Mouse (Mus musculus): ENCODE results near the gene Itprip. TPM values are rescaled to one million over a fixed set of nuclear protein-coding genes. Genes with fewer than 3 reads are reported as not detected.

Itprip gene
- polyA plus RNA-seq, 1 experiment = 16.9 TPM

DNA sequence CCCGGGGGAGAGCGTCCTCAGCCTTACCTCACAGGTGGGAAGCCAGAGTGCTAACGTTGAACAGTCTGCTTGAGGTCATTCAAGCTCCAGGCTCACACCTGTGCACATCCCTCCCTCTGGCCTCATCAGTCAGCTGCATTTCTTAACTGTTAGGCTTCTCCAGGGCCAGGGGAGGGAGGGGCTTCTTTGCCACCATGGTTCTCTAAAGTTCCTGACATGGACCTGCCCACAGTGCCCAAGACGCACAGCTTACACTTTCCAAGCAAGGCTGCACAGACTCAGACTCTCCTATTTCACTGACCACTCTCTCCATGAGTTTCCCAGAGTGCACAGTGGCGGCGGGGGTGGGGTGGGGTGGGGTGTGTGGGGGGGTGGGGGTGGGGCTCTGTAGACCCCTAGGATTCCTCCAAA is 10.1 kb downstream of the Itprip start:
- peaks cover 38% of the 10 kb centered on the region for H3K4me1 ChIP-seq (ENCODE audit: control insufficient read depth, insufficient read depth, insufficient read length)

DNA sequence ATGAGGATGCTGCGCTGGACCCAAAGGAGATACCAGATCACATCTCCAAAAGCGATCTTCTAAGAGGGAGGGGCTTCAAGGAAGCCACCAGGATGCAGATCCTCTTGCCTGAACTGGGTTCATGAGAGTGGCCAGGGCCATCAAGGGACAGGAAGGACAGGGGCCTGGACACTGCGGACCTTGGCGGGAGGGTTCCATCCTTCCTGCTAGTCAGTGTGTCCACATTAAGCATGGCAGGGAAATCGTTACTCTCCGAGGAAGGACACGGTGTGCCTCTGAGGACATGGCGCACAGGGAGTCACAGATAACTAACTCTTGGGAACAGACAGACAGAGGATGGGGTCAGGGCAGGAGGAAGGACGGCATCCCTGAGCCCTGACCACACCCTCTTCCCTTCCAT is 11.5 kb downstream of the Itprip start:
- Histone ChIP-seq H3K27me3 (ENCODE audit: control insufficient read depth, insufficient read depth, low read length) (no peaks in the 10 kb centered on the region), H3K4me1 (ENCODE audit: control insufficient read depth, insufficient read depth, insufficient read length) (peaks cover 40% of the 10 kb centered on the region), H3K4me3 (ENCODE audit: extremely low read depth, insufficient read depth, insufficient read length) (no peak overlapping the region), H3K36me3 (ENCODE audit: control insufficient read depth, insufficient read depth, low read length) (no peaks in the 10 kb centered on the region), H3K27ac (ENCODE audit: insufficient read depth, low read length) (no peak overlapping the region)
- 92% methylated on average over 9 of the region's 9 CpGs for WGBS
- TF ChIP-seq POLR2A (IDR thresholded peaks at IDR 0.05; ENCODE audit: low read depth, low read length) (no peak), CTCF (IDR thresholded peaks at IDR 0.05; ENCODE audit: extremely low read depth, insufficient read depth, insufficient read length, insufficient replicate concordance) (no peak)
- no peak for DNase-seq (ENCODE audit: low read depth in 1 of 2, low spot score in 2 of 2)

More for the DNA sequence above, 10.1 kb downstream of the Itprip start:
- Histone ChIP-seq H3K36me3 (ENCODE audit: control insufficient read depth, insufficient read depth, low read length) (no peaks in the 10 kb centered on the region), H3K27me3 (ENCODE audit: control insufficient read depth, insufficient read depth, low read length) (no peaks in the 10 kb centered on the region), H3K27ac (ENCODE audit: insufficient read depth, low read length) (peak overlapping the region; percentile 6), H3K4me3 (ENCODE audit: extremely low read depth, insufficient read depth, insufficient read length) (no peak overlapping the region)
- 61% methylated on average over 6 of the region's 6 CpGs for WGBS
- no peak for TF ChIP-seq CTCF (IDR thresholded peaks at IDR 0.05; ENCODE audit: extremely low read depth, insufficient read depth, insufficient read length, insufficient replicate concordance)
- no peak for TF ChIP-seq POLR2A (IDR thresholded peaks at IDR 0.05; ENCODE audit: low read depth, low read length)
- no peak for DNase-seq (ENCODE audit: low read depth in 1 of 2, low spot score in 2 of 2)

DNA sequence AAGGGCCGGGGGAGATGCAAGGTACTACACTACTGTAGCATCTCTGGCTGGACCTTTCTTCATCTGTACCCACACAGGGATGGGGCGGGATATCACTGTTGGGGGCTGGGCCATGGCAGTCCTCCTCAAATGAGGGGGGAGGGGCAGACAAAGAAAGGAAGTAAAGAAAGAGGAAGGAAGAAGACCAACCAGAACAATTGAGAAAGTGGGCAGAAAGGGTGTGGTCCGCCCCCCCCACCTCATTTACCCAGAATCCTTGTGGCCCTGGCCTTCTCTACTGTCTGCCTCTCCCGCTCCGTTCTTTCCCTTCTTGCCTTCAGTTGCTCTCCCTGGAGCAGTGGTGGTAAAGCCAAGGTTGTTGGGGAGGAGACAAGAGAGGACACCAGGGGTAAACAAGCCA is 13.5 kb downstream of the Itprip start:
- Histone ChIP-seq H3K36me3 (ENCODE audit: control insufficient read depth, insufficient read depth, low read length) (no peaks in the 10 kb centered on the region), H3K27me3 (ENCODE audit: control insufficient read depth, insufficient read depth, low read length) (no peaks in the 10 kb centered on the region), H3K4me3 (ENCODE audit: extremely low read depth, insufficient read depth, insufficient read length) (no peak overlapping the region), H3K4me1 (ENCODE audit: control insufficient read depth, insufficient read depth, insufficient read length) (peaks cover 40% of the 10 kb centered on the region), H3K27ac (ENCODE audit: insufficient read depth, low read length) (peak overlapping the region; percentile 54; the same call in 1 of the 2 replicates)
- DNase-seq (ENCODE audit: low read depth in 1 of 2, low spot score in 2 of 2) = peak in 1 of 2 experiments; percentile 43
- TF ChIP-seq POLR2A (IDR thresholded peaks at IDR 0.05; ENCODE audit: low read depth, low read length) (no peak), CTCF (IDR thresholded peaks at IDR 0.05; ENCODE audit: extremely low read depth, insufficient read depth, insufficient read length, insufficient replicate concordance) (no peak)
- 50% methylated on average over 5 of the region's 5 CpGs for WGBS

DNA sequence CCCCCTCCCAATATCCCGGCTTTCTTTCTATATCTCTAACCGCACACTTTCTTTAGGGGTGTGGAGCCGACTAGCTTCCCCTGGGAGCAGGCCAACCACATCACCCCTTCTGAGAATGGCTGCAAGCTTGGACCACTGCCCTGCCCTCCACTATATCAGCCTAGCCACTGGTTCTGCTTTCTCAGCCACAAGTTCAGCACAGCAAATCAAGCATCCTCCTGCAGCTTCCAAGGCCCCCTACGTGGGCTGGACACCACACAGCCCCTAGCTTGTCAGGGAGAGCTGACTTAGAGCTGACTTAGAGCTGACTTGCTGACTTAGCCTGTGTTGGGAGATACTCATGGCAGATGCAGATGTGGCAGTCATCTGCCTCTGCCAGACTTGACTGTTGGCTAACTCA is 14.0 kb downstream of the Itprip start:
- TF ChIP-seq POLR2A (IDR thresholded peaks at IDR 0.05; ENCODE audit: low read depth, low read length) = no peak
- TF ChIP-seq CTCF (IDR thresholded peaks at IDR 0.05; ENCODE audit: extremely low read depth, insufficient read depth, insufficient read length, insufficient replicate concordance) = no peak
- WGBS = 43% methylated on average over 4 of the region's 4 CpGs
- Histone ChIP-seq H3K4me1 (ENCODE audit: control insufficient read depth, insufficient read depth, insufficient read length) (peaks cover 37% of the 10 kb centered on the region), H3K36me3 (ENCODE audit: control insufficient read depth, insufficient read depth, low read length) (peaks cover 2% of the 10 kb centered on the region; the same call in 1 of the 2 replicates), H3K27me3 (ENCODE audit: control insufficient read depth, insufficient read depth, low read length) (no peaks in the 10 kb centered on the region), H3K27ac (ENCODE audit: insufficient read depth, low read length) (peak overlapping the region; percentile 10; the same call in 1 of the 2 replicates), H3K4me3 (ENCODE audit: extremely low read depth, insufficient read depth, insufficient read length) (no peak overlapping the region)
- no peak for DNase-seq (ENCODE audit: low read depth in 1 of 2, low spot score in 2 of 2)

DNA sequence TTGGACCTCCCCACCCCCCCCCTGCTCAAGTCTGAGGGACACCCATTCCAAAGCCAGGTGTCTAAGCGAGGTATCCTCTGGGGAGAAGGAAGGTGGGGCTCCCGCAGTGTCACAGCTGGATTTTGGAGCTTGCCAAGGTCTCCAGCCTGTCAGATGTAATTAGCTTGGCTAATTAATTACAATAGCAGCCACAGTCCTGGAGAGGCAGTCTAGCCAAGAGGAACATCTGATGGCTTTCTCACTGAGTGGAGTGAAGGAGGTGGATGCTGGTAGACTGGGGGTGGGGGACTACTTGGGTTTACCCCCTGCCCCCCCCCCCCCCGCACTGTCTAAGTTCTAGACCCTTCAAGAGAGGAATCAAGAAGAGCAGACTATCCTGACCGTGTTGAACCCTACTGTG is 15.4 kb downstream of the Itprip start:
- Histone ChIP-seq H3K27me3 (ENCODE audit: control insufficient read depth, insufficient read depth, low read length) (no peaks in the 10 kb centered on the region), H3K36me3 (ENCODE audit: control insufficient read depth, insufficient read depth, low read length) (peaks cover 2% of the 10 kb centered on the region; the same call in 1 of the 2 replicates), H3K27ac (ENCODE audit: insufficient read depth, low read length) (no peak overlapping the region), H3K4me3 (ENCODE audit: extremely low read depth, insufficient read depth, insufficient read length) (no peak overlapping the region), H3K4me1 (ENCODE audit: control insufficient read depth, insufficient read depth, insufficient read length) (peaks cover 29% of the 10 kb centered on the region)
- DNase-seq (ENCODE audit: low read depth in 1 of 2, low spot score in 2 of 2) = no peak
- WGBS = 92% methylated on average over 4 of the region's 4 CpGs
- TF ChIP-seq POLR2A (IDR thresholded peaks at IDR 0.05; ENCODE audit: low read depth, low read length) = no peak
- no peak for TF ChIP-seq CTCF (IDR thresholded peaks at IDR 0.05; ENCODE audit: extremely low read depth, insufficient read depth, insufficient read length, insufficient replicate concordance)

DNA sequence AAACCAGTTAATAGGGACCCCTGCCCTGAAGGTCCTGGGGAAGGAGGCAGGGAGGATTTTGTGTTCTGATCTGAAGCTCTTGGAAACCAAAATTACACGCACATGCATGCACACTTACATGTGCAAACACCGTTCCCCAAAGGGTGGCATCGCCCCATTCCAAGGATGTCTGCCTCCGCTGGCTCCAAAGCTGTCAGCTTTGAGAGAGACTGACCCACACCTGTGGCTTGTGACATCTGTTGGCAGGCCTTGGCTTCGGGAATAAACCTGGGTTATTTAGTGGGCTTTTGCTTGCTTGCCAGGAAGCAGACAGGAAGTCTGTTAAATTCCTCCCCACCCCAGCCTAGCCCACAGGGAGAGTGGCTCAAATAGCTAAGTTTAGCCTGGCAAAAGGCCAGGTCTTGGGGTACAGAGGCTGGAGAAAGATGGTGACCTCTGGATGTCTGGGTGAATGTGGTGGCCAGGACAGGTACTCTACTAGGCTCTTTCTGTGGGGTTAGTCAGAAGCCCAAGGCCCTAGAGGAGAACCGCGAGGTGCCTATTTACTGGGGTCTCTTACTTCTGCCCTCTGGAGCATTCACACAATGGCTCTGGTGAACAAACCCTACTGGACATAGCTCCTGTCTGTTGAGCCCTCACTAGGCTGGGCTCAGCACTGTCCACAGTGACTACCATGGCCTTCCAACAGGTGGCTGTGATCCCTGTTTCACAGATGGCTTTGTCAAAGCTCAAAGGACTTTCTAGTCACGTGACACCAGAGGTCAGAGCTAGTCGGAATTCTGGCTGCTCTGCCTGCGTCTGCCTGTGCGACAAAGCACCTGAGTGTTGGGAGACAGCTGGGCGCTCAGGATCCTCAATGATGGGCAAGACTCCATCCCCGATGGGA is 16.5 kb downstream of the Itprip start:
- no peak for DNase-seq (ENCODE audit: low read depth in 1 of 2, low spot score in 2 of 2)
- H3K27ac ChIP-seq (ENCODE audit: insufficient read depth, low read length) = no peak overlapping the region
- H3K36me3 ChIP-seq (ENCODE audit: control insufficient read depth, insufficient read depth, low read length) = peaks cover 6% of the 10 kb centered on the region

DNA sequence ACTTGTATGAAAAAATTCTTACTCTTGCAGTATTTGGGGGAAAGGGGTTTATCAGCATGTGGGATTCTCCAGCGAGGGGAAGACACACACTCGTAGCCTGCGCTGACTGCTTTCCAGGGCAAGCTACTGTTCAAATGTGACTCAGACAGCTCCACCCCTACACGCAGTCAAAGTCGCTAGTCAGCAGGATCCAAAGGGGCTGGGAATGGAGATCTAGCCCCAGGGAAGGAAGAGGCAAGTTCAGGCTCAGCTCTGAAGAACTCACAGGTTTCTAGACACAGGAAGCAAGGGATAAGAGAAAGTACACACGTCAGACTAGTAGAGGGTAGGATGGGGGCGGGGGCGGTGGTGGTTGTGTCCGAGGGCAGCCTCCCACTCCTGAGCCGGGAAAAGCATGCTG is 18.5 kb downstream of the Itprip start:
- no peak for DNase-seq (ENCODE audit: low read depth in 1 of 2, low spot score in 2 of 2)
- Histone ChIP-seq H3K36me3 (ENCODE audit: control insufficient read depth, insufficient read depth, low read length) (peaks cover 26% of the 10 kb centered on the region), H3K4me3 (ENCODE audit: extremely low read depth, insufficient read depth, insufficient read length) (no peak overlapping the region), H3K4me1 (ENCODE audit: control insufficient read depth, insufficient read depth, insufficient read length) (peaks cover 21% of the 10 kb centered on the region), H3K27me3 (ENCODE audit: control insufficient read depth, insufficient read depth, low read length) (no peaks in the 10 kb centered on the region), H3K27ac (ENCODE audit: insufficient read depth, low read length) (no peak overlapping the region)
- no peak for TF ChIP-seq CTCF (IDR thresholded peaks at IDR 0.05; ENCODE audit: extremely low read depth, insufficient read depth, insufficient read length, insufficient replicate concordance)
- TF ChIP-seq POLR2A (IDR thresholded peaks at IDR 0.05; ENCODE audit: low read depth, low read length) = no peak
- WGBS = 84% methylated on average over 10 of the region's 10 CpGs

More for the DNA sequence above, 16.5 kb downstream of the Itprip start:
- no peak overlapping the region for H3K4me3 ChIP-seq (ENCODE audit: extremely low read depth, insufficient read depth, insufficient read length)
- peaks cover 25% of the 10 kb centered on the region for H3K4me1 ChIP-seq (ENCODE audit: control insufficient read depth, insufficient read depth, insufficient read length)
- 67% methylated on average over 13 of the region's 13 CpGs for WGBS
- no peak for TF ChIP-seq POLR2A (IDR thresholded peaks at IDR 0.05; ENCODE audit: low read depth, low read length)
- no peak for TF ChIP-seq CTCF (IDR thresholded peaks at IDR 0.05; ENCODE audit: extremely low read depth, insufficient read depth, insufficient read length, insufficient replicate concordance)
- H3K27me3 ChIP-seq (ENCODE audit: control insufficient read depth, insufficient read depth, low read length) = no peaks in the 10 kb centered on the region
